Mouse (Mus musculus): ENCODE data around the gene Fam120a. TPM values are rescaled to one million over a fixed set of nuclear protein-coding genes. Genes with fewer than 3 reads are reported as not detected.

The Fam120a gene
- polyA plus RNA-seq, 1 experiment = 60.7 TPM

DNA sequence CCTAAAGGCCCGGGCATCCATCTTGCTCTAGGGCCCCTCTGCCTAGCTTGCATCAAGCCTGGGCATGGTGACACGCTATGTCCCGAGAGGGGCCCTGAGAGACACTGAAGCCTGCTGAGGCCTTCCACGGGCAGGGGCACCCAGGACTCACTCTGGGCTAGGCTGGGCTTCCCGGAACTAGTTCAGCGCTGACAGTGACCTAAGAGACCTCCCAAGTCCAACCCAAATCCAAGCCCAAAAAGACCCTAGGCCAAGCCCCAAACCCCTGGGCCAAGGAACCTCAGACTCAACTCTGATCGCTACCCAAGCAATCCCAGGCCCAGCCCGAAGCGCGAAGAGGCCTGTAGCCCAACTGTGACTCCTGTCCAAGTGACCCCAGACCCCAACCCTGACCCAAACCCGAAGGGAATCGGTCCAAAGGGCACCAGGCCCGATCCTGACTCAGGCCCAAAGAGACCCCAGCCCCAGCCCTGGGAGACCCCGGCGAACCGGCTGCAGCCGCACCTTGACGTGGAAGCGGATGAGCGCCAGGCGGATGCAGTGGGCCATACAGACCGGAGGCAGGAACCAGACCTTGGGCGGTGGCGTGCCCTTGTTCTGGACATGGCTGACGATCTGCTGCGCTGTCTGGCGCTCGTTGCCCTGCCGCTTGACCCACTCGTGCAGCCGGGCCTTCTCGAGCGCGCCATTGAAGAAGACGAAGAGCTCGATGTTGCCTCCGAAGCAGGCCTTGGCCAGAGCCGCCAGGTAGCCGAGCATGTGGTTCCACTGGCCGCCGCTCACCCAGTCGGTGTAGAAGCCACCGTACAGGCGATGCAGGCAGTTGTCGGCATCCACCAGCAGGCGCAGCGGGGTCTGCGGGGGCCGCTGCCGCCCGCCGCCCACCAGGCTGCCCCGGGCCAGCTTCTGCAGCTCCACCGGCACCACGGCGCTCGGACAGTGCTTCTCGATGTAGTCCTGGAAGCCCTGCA is 681 bp downstream of the Fam120a start:
- TF ChIP-seq FLI1 (IDR thresholded peaks at IDR 0.05; ENCODE audit: low read length) (no peak), GATA1 (IDR thresholded peaks at IDR 0.05; ENCODE audit: borderline replicate concordance, low read length) (no peak)
- Histone ChIP-seq H3K4me1 (peaks cover 63% of the 10 kb centered on the region), H3K9me3 (no peaks in the 10 kb centered on the region), H3K27me3 (replicated peaks) (no peaks in the 10 kb centered on the region), H3K36me3 (replicated peaks; ENCODE audit: low read length) (peaks cover 25% of the 10 kb centered on the region), H3K4me3 (replicated peaks) (peak overlapping the region; percentile 96)

DNA sequence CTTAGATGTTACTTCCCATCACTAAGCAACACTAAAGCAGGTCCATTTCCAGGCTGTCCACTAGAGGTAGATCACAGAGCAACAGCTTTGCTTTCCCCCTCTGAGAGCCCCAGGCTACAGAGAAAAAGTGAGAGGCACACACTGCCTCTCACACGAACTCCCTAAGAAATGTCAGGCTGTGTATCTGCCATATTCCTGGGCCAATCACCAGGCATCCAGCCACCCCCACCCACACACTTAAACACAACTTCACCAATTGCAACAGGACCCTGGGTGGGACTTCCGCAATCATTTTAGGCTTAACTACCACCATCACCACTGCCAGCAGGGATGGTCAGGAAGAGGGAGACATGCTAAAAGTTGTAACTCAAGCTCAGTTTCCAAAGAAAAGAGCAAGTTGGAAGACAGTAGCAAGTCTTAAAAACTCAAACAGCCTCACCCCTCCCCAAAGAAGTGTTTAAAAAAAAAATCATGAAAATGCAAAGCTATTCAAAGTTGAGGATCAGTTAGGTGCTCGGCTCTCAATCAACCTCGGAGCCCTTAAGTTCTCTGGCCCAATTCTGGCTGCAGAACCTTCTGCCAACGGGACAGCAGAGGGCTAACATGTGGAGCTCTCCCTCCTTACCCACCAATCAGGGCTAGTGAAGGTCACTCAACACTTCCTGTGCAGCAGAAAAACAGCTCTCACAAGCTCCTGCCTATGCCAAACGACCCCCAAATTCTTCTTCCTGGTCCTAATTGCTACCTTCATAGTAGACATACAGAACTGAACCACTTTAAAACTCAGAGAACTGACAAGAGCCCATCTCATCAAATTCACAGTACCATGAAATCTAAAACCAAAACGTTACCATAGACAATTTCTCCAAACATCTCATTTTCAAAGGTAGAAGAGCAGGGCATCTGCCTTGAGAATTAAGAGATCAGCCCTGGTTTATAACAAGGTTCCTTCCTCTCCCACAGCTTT is 2.0 kb downstream of the Fam120a start:
- peak overlapping the region; percentile 96 for H3K4me3 ChIP-seq (replicated peaks)
- H3K4me1 ChIP-seq = peaks cover 63% of the 10 kb centered on the region
- no peaks in the 10 kb centered on the region for H3K9me3 ChIP-seq
- TF ChIP-seq GATA1 (IDR thresholded peaks at IDR 0.05; ENCODE audit: borderline replicate concordance, low read length) (no peak), FLI1 (IDR thresholded peaks at IDR 0.05; ENCODE audit: low read length) (no peak)
- peaks cover 16% of the 10 kb centered on the region for H3K36me3 ChIP-seq (replicated peaks; ENCODE audit: low read length)
- H3K27me3 ChIP-seq (replicated peaks) = no peaks in the 10 kb centered on the region

DNA sequence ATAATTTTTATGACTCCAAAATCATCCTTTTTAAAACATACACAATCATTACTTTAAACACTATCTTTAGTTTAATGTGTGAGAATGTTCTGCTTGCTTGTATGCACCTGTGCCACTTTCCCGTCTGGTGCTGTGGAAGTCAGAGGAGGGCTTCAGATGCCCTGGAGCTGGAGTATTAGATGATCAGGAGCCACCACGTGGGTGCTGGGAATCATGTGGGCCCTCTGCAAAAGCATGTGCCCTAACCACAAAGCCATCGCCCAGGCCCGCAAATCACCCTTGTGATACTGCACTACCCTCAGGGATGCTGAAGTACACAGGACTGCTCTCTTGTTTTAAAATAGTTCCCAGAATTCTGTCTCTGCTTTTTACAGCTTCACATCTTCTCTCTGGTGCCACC is 3.0 kb downstream of the Fam120a start:
- Histone ChIP-seq H3K4me1 (peaks cover 63% of the 10 kb centered on the region), H3K4me3 (replicated peaks) (peak overlapping the region; percentile 96), H3K9me3 (no peaks in the 10 kb centered on the region), H3K27me3 (replicated peaks) (no peaks in the 10 kb centered on the region), H3K36me3 (replicated peaks; ENCODE audit: low read length) (peaks cover 14% of the 10 kb centered on the region)
- TF ChIP-seq GATA1 (IDR thresholded peaks at IDR 0.05; ENCODE audit: borderline replicate concordance, low read length) = no peak

DNA sequence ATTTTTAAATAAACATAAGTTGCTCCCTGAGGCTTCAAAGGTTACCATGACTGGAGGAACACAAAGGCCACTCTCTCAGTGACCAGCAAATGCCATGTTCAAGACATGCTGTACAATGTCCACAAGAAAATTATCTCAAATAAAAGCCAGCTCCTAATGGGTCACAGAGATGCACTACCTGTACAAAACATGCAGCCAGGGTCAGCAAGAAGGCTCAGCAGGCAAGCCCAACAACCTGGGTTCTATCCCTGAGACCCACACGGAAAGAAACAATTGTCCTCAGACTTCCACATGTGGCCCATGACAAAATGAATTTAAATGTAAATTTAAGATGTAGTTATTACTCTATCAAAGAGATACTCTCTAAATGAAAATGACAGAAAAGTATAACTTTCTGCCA is 4.7 kb downstream of the Fam120a start:
- TF ChIP-seq FLI1 (IDR thresholded peaks at IDR 0.05; ENCODE audit: low read length) (no peak), GATA1 (IDR thresholded peaks at IDR 0.05; ENCODE audit: borderline replicate concordance, low read length) (no peak)
- H3K27me3 ChIP-seq (replicated peaks) = no peaks in the 10 kb centered on the region
- peak overlapping the region; percentile 18 for H3K4me3 ChIP-seq (replicated peaks)
- no peaks in the 10 kb centered on the region for H3K9me3 ChIP-seq
- peaks cover 71% of the 10 kb centered on the region for H3K4me1 ChIP-seq
- peaks cover 27% of the 10 kb centered on the region for H3K36me3 ChIP-seq (replicated peaks; ENCODE audit: low read length)

GRCm38 (mm10) chr13:48962519-48962918 is 5.3 kb downstream of the Fam120a start:
- Histone ChIP-seq H3K27me3 (replicated peaks) (no peaks in the 10 kb centered on the region), H3K4me3 (replicated peaks) (peak overlapping the region; percentile 70), H3K4me1 (peaks cover 72% of the 10 kb centered on the region), H3K36me3 (replicated peaks; ENCODE audit: low read length) (peaks cover 27% of the 10 kb centered on the region), H3K9me3 (no peaks in the 10 kb centered on the region)
- TF ChIP-seq FLI1 (IDR thresholded peaks at IDR 0.05; ENCODE audit: low read length) = no peak
- TF ChIP-seq GATA1 (IDR thresholded peaks at IDR 0.05; ENCODE audit: borderline replicate concordance, low read length) = no peak

DNA sequence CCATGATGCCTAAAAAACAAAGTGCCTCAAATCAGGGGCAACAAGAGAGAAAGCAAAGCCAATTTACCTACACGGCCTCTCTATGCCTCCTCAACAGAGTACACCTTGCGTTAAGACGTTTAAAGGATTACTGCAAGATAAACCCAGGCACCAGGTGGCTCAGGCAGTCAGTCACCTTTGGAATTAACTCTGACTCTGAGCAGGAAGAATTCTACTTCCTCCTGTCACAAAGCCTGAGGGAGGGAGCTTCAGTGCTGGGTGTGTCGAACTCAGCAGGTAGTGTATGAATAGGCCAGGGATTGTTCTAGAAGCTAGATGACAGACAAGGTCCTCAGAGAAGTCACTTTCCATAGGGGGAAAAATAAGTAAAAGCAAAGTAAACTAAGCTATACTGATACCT is 9.2 kb downstream of the Fam120a start:
- H3K36me3 ChIP-seq (replicated peaks; ENCODE audit: low read length) = peaks cover 32% of the 10 kb centered on the region
- no peaks in the 10 kb centered on the region for H3K27me3 ChIP-seq (replicated peaks)
- no peaks in the 10 kb centered on the region for H3K9me3 ChIP-seq
- no peak overlapping the region for H3K4me3 ChIP-seq (replicated peaks)
- no peak for TF ChIP-seq FLI1 (IDR thresholded peaks at IDR 0.05; ENCODE audit: low read length)
- TF ChIP-seq GATA1 (IDR thresholded peaks at IDR 0.05; ENCODE audit: borderline replicate concordance, low read length) = no peak
- peaks cover 77% of the 10 kb centered on the region for H3K4me1 ChIP-seq

- H3K36me3 ChIP-seq (replicated peaks; ENCODE audit: low read length) = peaks cover 42% of the 10 kb centered on the region
- H3K4me1 ChIP-seq = peaks cover 69% of the 10 kb centered on the region
- H3K4me3 ChIP-seq (replicated peaks) = no peak overlapping the region
- TF ChIP-seq FLI1 (IDR thresholded peaks at IDR 0.05; ENCODE audit: low read length) (no peak), GATA1 (IDR thresholded peaks at IDR 0.05; ENCODE audit: borderline replicate concordance, low read length) (no peak)
- no peaks in the 10 kb centered on the region for H3K27me3 ChIP-seq (replicated peaks)
- no peaks in the 10 kb centered on the region for H3K9me3 ChIP-seq
Measured at GRCm38 (mm10) chr13:48954825-48955224, 13.0 kb downstream of the Fam120a start.

GRCm38 (mm10) chr13:48950600-48951241 is 17.1 kb downstream of the Fam120a start:
- Histone ChIP-seq H3K4me1 (peaks cover 41% of the 10 kb centered on the region), H3K36me3 (replicated peaks; ENCODE audit: low read length) (peaks cover 63% of the 10 kb centered on the region)

DNA sequence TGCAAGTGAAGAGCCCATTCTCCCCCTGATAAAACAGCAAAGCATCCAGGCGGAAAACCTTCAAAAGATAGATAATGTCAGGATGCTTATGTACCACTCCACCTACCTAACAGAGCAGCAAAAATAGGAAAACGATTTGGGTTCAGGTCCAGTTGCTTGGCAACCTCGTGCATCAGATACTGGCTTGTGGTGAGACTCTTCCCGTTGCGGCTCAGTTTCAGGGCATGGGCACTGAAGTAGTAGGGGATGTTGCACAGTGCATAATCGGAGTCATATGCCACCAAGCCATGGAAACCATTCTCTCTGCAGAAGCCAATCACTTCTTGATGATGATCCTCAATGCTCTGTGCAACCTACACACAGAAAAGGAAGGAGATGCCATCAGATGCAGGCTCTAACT is 18.9 kb downstream of the Fam120a start:
- Histone ChIP-seq H3K4me3 (replicated peaks) (no peak overlapping the region), H3K36me3 (replicated peaks; ENCODE audit: low read length) (peaks cover 73% of the 10 kb centered on the region), H3K27me3 (replicated peaks) (no peaks in the 10 kb centered on the region), H3K4me1 (peaks cover 34% of the 10 kb centered on the region), H3K9me3 (no peaks in the 10 kb centered on the region)
- TF ChIP-seq GATA1 (IDR thresholded peaks at IDR 0.05; ENCODE audit: borderline replicate concordance, low read length) (no peak), FLI1 (IDR thresholded peaks at IDR 0.05; ENCODE audit: low read length) (no peak)

More at GRCm38 (mm10) chr13:48950600-48951241, 17.1 kb downstream of the Fam120a start:
- TF ChIP-seq FLI1 (IDR thresholded peaks at IDR 0.05; ENCODE audit: low read length) (no peak), GATA1 (IDR thresholded peaks at IDR 0.05; ENCODE audit: borderline replicate concordance, low read length) (no peak)
- Histone ChIP-seq H3K9me3 (no peaks in the 10 kb centered on the region), H3K27me3 (replicated peaks) (no peaks in the 10 kb centered on the region), H3K4me3 (replicated peaks) (no peak overlapping the region)

Data from megakaryocyte, embryonic 14.5 days (primary cell).